Mouse (Mus musculus): ENCODE measurements around the gene Peli1.
A peak's percentile ranks its signal among the peaks of the same experiment; 100 is the strongest.

The Peli1 gene

GRCm38 (mm10) chr11:21091067-21091427 is at the start of gene Peli1:
TSS of gene Peli1 (plus strand) at chr11:21091291.
- peak; percentile 97 for DNase-seq (ENCODE audit: low spot score)

- no peak for DNase-seq (ENCODE audit: low spot score)
Measured at GRCm38 (mm10) chr11:21042590-21042989, 48.5 kb upstream of the Peli1 start.

GRCm38 (mm10) chr11:21046188-21046587 is 44.9 kb upstream of the Peli1 start:
- no peak for DNase-seq (ENCODE audit: low spot score)

DNA sequence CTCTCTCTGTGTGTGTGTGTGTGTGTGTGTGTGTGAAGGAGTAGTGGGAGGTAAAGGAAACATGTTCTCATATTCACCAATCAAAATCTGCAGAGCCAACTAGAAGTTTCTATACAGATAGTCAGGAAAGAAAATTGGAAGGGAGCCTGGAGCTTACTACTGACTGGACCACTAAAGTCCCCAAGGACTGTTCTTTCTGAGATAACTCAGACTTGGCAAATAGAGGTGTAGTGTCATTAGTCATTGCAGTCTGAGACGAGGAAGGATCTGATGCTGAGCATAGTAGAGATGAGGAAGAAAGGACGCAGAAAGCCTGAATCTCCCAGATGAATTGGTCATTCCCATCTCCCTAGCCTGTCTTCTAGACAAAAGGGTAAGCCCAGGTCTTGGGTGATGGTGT is 43.2 kb upstream of the Peli1 start:
- no peak for DNase-seq (ENCODE audit: low spot score)

DNA sequence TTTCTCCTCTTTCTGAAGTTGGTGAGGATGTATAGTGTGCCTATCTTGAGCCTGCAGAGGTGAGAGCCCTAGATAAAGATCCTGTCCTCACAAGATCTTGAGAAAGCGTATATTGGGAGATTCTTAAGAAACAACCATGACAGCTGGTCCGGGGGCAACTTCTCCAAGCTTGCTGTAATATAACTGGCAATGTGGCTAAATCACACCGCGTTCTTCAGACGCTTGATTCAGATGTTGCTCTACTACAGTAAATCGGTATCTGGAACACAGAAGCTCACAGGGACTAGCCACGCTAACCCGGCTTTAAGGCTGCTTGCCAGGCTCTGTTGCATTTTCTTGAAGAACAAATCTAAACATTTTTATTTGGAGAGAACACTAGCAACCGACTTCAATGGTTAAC is 39.4 kb upstream of the Peli1 start:
- DNase-seq (ENCODE audit: low spot score): no peak

DNA sequence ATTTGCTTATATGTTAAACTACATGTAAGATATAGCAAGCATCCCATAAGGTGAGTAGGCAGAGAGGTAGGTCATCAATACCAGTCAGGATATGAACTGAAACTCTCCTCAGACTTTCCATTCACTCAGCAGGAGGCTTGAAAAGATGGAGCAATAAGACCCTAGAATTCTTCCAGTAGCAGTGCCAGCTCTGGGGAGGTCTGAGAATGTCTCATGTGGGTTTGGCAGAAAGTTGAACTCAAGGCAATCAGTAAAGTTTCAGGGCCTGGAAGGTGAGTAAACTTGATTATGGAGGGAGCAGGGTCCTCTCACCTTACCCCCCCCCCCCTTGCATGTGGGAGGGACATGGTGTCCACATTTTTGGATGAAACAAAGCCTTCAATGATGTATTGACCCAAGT is 36.5 kb upstream of the Peli1 start:
- DNase-seq (ENCODE audit: low spot score): no peak

GRCm38 (mm10) chr11:21056109-21056850 is 34.8 kb upstream of the Peli1 start:
- DNase-seq (ENCODE audit: low spot score): no peak

DNA sequence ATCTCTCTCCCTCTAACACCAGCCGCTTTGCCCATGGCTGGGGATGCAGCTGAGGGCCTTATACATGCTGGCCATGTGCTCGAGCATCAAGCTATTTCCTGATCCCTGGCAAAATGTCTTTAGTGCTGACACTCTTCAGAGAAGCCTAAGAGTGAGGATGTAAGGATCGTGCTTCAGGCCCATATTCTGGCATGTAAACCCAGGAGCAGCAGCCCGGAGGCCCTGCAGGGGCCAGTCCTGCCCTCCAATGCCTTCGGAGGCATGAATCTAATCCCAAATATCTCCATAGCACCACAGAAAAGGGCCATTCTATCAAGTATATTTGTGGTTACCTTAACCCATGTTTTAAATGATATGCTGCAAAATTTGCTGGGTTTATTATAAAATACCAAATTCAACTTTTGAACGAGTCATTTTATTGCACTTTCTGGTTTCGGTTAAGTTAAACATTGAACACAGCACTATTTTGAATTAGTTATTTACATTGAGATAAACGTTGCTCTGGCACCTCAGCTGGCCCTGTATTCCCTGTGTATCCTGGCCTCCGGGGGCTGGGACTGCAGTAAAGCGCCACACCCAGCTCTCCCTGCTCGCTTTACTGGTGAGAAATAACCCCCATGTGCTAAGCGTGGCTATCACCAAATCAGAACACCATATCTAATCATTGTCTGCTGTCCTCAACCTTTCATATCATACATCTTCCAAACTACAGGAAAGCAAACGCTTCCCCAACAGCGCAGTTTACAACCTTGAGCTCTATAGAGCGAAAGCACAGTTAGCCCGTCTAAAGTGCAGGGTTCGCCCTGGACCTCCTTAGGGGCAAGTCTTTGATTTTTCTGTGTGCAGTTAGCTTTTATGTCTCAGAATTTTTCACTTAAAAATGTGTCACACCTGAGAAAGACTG is 33.3 kb upstream of the Peli1 start:
- no peak for DNase-seq (ENCODE audit: low spot score)

GRCm38 (mm10) chr11:21058415-21058781 is 32.7 kb upstream of the Peli1 start:
- no peak for DNase-seq (ENCODE audit: low spot score)

DNA sequence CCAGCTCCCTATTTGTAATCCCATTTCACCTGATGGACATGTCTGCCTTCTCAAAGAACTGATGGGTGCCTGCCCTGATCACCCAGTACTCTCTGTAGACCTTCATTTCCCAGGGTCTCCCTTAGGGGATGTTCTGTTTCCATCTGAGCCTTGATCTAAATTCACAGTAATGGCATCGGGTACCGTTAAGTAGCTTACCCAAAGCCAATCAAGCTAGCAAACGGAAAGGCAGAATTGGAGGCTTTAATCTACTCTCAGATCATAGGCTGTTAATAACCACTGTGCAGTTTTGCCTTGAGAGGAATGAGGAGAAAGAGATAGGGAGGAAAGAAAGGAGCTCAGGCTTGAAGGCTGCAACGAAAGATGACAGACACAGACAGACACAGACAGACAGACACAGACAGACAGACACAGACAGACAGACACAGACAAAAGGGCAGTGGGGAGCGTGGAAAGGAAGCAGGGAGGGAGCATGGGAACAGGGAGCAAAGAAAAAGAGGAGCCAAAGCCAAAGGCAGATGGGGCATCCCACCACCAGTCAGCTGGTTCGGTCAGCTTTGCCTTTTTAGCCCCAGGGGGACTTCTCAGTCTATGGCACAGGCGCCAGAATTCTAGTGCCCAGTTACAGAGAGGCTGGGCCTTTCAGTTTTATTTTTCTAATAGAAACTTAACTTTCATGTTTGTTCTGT is 30.6 kb upstream of the Peli1 start:
- DNase-seq (ENCODE audit: low spot score): no peak

GRCm38 (mm10) chr11:21061075-21061403 is 30.1 kb upstream of the Peli1 start:
- DNase-seq (ENCODE audit: low spot score): no peak

DNA sequence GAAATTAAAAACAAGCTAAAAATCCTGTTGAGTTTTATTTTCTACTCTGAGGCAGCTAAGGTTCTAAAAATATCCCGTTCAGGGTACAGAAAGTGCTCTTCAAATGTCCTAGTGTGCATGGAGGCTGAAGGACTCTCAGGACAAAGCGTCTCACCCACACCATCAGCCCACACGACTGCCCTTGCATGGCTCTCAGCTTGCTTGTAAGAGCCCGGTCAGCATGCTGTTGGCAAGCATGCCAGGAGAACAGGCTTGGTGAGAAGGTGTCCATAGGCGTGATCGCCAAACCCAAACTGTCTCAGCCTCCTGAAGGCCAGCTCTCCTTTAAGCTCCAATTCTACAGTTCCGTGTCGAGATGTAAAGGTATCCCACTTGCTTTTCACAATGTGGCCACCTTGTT is 29.7 kb upstream of the Peli1 start:
- DNase-seq (ENCODE audit: low spot score): no peak

GRCm38 (mm10) chr11:21062071-21062470 is 29.0 kb upstream of the Peli1 start:
- DNase-seq (ENCODE audit: low spot score): no peak

DNA sequence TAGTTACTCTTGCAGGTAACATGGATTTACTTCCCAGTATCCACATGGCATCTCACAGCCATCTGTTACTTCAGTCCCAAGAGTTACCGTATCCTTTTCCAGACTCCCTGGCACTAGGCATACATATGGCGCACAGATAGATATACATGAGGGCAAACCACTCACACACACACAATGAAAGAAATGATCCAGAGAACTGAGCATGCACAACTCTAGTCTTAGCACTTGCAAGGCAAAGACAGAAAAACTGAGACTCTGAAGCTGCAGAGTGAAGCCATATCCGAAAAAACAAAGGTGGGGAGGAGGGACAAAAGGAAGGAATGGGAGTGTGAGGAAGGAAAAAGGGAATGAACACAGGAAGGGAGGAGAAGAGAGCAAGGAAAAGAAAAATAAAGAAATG is 27.8 kb upstream of the Peli1 start:
- DNase-seq (ENCODE audit: low spot score): no peak

GRCm38 (mm10) chr11:21079400-21079799 is 11.7 kb upstream of the Peli1 start:
- no peak for DNase-seq (ENCODE audit: low spot score)

- no peak for DNase-seq (ENCODE audit: low spot score)
Measured at GRCm38 (mm10) chr11:21079851-21080362, 11.2 kb upstream of the Peli1 start.

GRCm38 (mm10) chr11:21081169-21081568 is 9.9 kb upstream of the Peli1 start:
- no peak for DNase-seq (ENCODE audit: low spot score)

GRCm38 (mm10) chr11:21082711-21083110 is 8.4 kb upstream of the Peli1 start:
- DNase-seq (ENCODE audit: low spot score): no peak

- no peak for DNase-seq (ENCODE audit: low spot score)
Measured at GRCm38 (mm10) chr11:21088356-21088755, 2.7 kb upstream of the Peli1 start.

DNA sequence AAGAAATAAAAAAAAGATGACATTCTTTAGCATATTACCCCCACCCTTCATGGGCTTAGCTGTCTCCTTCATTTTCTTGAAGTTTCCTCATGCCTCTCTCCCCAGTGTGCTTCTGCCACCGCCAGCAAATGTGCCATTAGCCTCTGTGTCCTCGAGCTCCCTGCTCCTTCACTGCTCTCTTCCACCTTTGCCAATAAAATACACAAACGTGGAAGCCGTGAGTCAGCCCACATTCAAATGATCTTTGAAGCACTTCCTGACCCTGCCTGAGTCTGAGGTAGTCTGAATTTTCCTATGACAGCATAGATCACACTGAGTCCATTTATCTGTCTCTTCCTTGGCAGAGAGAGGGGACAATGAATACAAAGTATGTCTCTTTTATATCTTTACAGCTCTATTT is 1.5 kb upstream of the Peli1 start:
- no peak for DNase-seq (ENCODE audit: low spot score)

- peak; percentile 65 for DNase-seq (ENCODE audit: low spot score)
Measured at GRCm38 (mm10) chr11:21091428-21092405, 626 bp downstream of the Peli1 start.

GRCm38 (mm10) chr11:21092621-21093020 is 1.5 kb downstream of the Peli1 start:
- no peak for DNase-seq (ENCODE audit: low spot score)
